Mouse (Mus musculus): ENCODE results near the gene Mybph.
A peak's percentile ranks its signal among the peaks of the same experiment; 100 is the strongest.

Mybph gene

DNA sequence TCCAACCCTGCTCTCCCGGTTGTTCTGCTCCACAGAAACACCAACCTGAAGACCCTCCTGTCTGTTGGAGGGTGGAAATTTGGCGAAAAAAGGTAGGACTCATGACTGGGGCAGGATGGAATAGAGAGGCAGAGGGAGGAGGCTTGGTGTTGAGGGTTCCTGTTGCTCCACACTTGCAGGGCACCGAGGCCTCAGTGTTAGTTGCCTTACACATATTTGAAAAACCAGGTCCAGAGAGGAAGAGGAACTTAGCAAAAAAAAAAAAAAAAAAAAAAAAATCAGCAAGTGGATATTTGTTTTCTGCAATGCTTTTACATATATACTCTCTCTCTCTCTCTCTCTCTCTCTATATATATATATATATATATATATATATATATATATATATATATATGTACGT, 9.2 kb upstream of the Mybph start:
- no peak for DNase-seq (ENCODE audit: low read depth)

GRCm38 (mm10) chr1:134188217-134188616, 5.0 kb upstream of the Mybph start:
- no peak for DNase-seq (ENCODE audit: low read depth)

GRCm38 (mm10) chr1:134188989-134189729, 4.1 kb upstream of the Mybph start:
- no peak for DNase-seq (ENCODE audit: low read depth)

- no peak for DNase-seq (ENCODE audit: low read depth)
Measured at GRCm38 (mm10) chr1:134191192-134191591, 2.1 kb upstream of the Mybph start.

GRCm38 (mm10) chr1:134192024-134192423, 1.2 kb upstream of the Mybph start:
- no peak for DNase-seq (ENCODE audit: low read depth)

GRCm38 (mm10) chr1:134193674-134194197, 488 bp downstream of the Mybph start:
- no peak for DNase-seq (ENCODE audit: low read depth)

DNA sequence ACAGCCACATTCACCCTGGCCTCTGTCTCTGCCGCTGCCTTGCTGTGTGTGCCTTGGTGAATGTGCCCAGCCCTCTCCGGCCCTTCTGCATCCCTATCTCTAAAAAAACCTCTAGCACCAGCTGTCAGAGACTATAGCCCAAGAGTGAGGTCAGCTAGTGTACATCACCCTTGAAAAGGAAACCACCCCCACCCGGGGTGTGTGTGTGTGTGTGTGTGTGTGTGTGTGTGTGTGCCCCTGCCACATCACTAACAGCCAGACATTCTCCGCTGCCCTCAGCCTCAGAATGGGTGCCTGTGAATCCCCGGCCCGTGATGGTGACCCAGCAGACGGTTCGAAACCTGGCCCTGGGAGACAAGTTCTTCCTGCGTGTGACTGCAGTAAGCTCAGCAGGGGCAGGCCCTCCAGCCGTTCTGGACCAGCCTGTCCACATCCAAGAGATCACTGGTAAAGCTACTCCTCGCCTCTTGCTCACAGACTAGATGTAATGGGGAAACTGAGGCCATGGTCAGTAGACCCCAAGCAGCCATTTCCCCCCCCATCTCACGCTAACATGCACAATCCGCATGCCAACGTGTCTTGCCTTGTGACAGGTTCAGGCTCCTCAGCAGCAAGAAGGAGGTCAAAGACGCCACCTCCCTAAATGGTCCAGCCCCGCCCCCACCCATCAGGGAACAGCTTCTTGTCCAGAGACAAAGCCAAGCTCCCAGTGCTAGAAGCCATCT, 1.2 kb downstream of the Mybph start:
- DNase-seq (ENCODE audit: low read depth) = no peak

GRCm38 (mm10) chr1:134195117-134195516, 1.9 kb downstream of the Mybph start:
- no peak for DNase-seq (ENCODE audit: low read depth)

- no peak for DNase-seq (ENCODE audit: low read depth)
Measured at GRCm38 (mm10) chr1:134195571-134195970, 2.3 kb downstream of the Mybph start.

DNA sequence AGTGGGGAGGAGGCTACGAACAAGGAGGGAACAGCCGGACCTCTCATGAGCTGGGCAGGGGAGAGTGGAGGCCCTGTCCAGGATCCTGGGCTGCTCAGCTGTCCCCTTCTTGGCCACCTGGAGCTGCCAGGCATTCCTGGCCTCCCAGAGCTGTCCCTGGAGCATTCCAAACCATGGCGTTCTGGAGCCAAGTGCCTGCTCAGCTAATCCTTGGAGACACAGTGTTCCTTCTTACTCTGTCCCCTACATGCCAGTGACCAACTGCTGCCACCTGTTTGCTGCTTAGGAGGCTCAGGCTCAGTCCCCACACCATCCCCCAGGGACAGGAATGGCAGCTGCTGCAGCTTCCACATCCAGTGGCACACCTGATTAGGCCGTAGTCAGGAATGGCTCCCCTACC, 2.7 kb downstream of the Mybph start:
- DNase-seq (ENCODE audit: low read depth) = no peak

GRCm38 (mm10) chr1:134196386-134196785, 3.1 kb downstream of the Mybph start:
- peak; percentile 35 for DNase-seq (ENCODE audit: low read depth)

- DNase-seq (ENCODE audit: low read depth) = no peak
Measured at GRCm38 (mm10) chr1:134197325-134197982, 4.2 kb downstream of the Mybph start.

- DNase-seq (ENCODE audit: low read depth) = no peak
Measured at GRCm38 (mm10) chr1:134198197-134198995, 5.1 kb downstream of the Mybph start.

DNA sequence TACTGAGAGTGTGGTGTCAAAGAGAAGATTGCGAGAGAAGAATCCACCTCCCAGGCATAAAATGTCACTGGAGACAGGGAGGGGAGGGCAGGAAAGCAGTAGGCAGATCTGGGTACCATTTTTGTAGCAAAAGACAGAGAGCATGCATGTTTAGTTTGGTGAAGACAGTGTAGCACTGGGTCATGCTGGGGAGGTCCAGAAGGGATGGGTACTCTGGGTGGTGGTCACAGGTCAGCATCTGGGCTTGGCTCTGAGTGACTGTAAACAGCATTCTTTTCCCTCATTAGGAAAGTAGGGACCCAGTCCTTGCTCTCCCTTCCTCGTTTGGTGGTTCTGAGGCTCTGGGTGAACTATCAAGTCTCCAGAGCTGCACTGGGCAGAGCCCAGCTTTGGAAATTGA, 7.2 kb downstream of the Mybph start:
- no peak for DNase-seq (ENCODE audit: low read depth)

DNA sequence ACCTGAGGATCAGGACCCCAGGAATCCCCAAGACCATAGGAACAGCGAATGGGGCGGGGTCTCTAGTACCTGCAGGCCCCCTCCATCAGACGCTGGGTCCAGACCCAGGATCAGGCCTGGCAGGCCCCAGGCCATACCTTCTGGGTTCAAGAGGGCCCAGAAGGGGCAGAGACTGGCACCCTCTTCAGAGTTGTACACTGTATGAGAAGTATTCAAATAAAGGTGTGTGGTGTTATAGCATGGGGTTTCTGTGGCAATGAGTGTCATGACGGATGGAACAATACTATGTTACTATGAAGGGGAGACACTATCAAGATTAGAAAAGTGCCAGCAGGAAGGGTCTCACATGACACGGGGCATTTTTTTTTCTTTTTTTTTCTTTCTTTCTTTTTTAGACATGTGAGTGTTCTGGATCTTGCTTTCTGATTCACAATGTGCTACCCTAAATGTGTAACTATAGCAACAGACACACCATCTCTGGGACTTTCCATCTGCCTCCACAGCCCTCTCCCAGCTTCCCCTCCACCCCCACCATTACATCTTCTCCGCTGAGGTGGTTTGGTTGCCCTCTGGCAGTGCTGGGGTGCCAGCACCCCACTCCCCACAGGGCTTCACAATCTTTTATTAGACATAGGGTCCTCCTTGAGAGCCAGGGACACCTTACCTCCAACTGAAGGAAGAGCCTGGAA, 7.9 kb downstream of the Mybph start:
- DNase-seq (ENCODE audit: low read depth) = no peak

DNA sequence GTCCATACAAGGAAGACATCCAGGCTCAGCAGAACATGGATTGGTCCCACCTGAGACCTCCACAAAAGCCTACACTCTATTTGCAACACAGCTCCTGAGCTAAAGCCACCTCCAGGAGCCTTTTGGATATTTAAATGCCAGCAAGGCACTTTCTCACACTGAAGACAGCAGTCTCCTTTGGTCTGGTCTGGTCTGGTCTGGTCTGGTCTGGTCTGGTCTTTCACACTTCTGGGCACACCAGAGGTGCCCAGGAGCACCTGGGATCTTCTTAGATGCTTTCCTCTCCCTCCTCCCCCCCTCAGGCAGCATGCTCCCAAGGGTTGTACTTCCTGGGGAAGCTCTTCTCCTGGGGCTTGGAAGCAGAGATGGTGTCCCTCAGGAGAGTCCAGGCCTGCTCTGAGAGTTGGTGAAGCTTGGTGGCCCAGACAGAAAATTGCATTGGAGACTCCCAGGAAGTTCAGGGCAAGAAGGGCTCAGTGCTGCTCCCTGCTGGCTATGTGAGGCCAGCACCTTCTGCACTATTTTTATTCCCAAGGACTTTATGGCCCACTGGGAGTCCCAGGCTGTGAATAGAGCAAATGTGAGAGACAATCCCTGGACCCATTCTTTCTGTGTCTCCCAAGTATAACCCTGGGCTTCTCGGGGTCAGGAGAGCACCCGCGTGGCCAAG, 8.6 kb downstream of the Mybph start:
- DNase-seq (ENCODE audit: low read depth) = peak; percentile 15

DNA sequence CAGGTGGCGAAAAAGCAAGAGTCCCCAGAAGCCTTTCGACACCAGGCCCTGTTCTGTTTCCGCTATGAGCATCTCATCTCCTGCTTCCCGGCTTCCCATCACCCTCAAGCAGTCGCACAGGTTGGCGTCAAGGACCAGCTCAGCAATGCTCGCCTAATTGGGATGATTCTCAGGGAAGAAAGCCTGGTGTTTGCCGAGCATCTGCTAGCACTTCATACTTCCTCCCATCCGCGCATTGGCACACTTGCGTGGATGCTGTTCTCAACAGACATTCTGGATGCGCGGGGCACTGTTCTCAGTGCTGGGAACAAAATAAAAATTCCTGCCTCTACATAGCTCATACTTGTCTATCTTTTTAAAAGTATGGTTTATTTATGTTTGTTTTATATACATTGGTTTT, 11.0 kb downstream of the Mybph start:
- no peak for DNase-seq (ENCODE audit: low read depth)

- DNase-seq (ENCODE audit: low read depth) = no peak
Measured at GRCm38 (mm10) chr1:134205296-134206018, 12.2 kb downstream of the Mybph start.

DNA sequence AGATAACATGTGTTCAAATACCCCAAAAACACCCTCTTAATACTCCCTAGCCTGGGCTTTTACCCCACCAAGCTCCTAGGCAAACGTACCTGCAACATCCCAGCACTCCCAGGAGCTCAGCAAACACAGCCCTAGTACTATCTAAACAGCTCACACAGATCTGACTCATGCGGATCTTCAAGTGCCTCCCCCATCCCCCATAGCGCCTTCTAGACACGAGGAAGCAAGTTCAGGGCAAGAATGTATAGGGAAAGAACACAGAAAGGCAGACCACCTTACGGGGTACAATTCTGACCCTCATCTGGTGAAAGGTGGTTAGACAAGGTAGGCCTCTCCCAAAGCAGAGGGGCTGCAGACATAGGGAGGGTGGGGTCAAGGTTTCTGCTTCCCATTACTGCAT, 12.8 kb downstream of the Mybph start:
- no peak for DNase-seq (ENCODE audit: low read depth)

- DNase-seq (ENCODE audit: low read depth) = no peak
Measured at GRCm38 (mm10) chr1:134210179-134210755, 17.0 kb downstream of the Mybph start.
